8 mouse cellular contexts compared by ENCODE assay signal in the genomic region with DNA sequence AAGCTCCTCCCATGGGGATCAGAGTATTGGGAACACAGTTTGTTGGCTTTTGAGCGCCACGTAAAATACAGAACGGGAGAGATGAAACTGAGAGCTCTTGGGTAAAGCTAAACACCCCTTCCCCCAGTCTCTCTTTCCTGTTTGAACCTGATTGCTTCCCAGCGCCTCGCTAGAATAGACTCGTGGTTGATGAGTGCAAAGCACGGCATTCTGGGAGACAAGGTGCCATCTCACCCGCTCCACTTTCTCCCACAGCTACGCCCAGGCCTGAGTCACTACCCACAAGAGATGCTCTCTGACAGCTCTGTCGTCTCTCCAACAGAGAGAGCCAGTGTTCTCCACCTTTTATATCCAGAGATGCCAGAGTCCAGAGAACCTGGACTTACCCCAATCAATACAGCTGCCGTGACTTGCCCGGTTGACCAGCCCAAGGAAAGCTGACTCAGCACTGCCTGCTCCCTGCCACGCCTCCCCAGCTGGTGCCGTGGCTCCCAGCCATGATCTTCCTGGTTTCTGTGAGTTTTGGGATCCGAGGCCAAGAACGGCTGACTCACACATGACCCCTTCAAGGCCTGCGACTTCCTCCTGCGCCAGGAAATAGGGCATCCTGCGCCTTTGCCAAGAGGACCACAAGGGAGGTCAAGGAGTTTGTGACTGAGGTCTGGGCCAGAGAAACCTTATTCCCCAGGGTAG. TPM values are rescaled to one million over a fixed set of nuclear protein-coding genes. Genes with fewer than 3 reads are reported as not detected.
DNase-seq lines count a peak whose midpoint lies in the region; ATAC-seq and TF ChIP-seq lines count a peak whose summit lies in the region.

No protein-coding gene starts in this region.

- no peak overlapping the region for H3K9ac ChIP-seq in heart, embryonic 16.5 days (ENCODE audit: low read length)
- H3K9ac ChIP-seq in liver, embryonic 16.5 days (ENCODE audit: low read depth, low read length), result no peak overlapping the region
- no peak overlapping the region for H3K9ac ChIP-seq in stomach, embryonic 16.5 days (ENCODE audit: low read length)

- peaks cover 13% of the 10 kb centered on the region for H3K4me1 ChIP-seq in heart, embryonic 16.5 days (ENCODE audit: control insufficient read depth, insufficient read depth, low read length)
- H3K4me1 ChIP-seq in liver, embryonic 16.5 days (ENCODE audit: control insufficient read depth, low read depth, low read length), result no peaks in the 10 kb centered on the region
- H3K4me1 ChIP-seq in stomach, embryonic 16.5 days (ENCODE audit: control insufficient read depth, insufficient read depth, low read length), result peaks cover 16% of the 10 kb centered on the region

- peak; percentile 54 for ATAC-seq in heart, embryonic 16.5 days (replicated peaks; ENCODE audit: extremely low read depth, insufficient read depth, low FRiP score)
- ATAC-seq in liver, embryonic 16.5 days (ENCODE audit: low read depth), result peak; percentile 50; the same call in 1 of the 2 replicates
- peak; percentile 59 for ATAC-seq in stomach, embryonic 16.5 days (ENCODE audit: insufficient read depth, low FRiP score)
- ATAC-seq in inflammation-experienced regulatory T-cells, adult 6 months, result no peak

- peak overlapping the region; percentile 58 for H3K27ac ChIP-seq in heart, embryonic 16.5 days (ENCODE audit: low read length)
- H3K27ac ChIP-seq in liver, embryonic 16.5 days (ENCODE audit: low read length), result no peak overlapping the region
- peak overlapping the region; percentile 47 for H3K27ac ChIP-seq in stomach, embryonic 16.5 days (ENCODE audit: low read length)
- H3K27ac ChIP-seq in left cerebral cortex, adult 2 months, result no peak overlapping the region

- intact Hi-C loops in left cerebral cortex, adult 2 months (cut with DNase I), result no loop called here

- H3K4me2 ChIP-seq in heart, embryonic 16.5 days (ENCODE audit: low read depth, low read length), result no peak overlapping the region
- H3K4me2 ChIP-seq in liver, embryonic 16.5 days (ENCODE audit: low read depth, low read length), result no peak overlapping the region
- 0 out of 2 replicates have a peak overlapping the region, but pooled peaks have one; percentile 4 for H3K4me2 ChIP-seq in stomach, embryonic 16.5 days (ENCODE audit: low read depth, low read length)

- peak; percentile 38 to 40 for DNase-seq in right cerebral cortex, postnatal 10 days (ENCODE audit: low spot score in 2 of 2)
- DNase-seq in right cerebral cortex, postnatal 36 days (ENCODE audit: low spot score in 2 of 2), result no peak
- peak; percentile 66 to 77 for DNase-seq in cerebellum, postnatal 25 days
- no peak for DNase-seq in left cerebral cortex, adult 2 months (ENCODE audit: extremely low spot score in 1 of 2, low spot score in 2 of 2)

- peaks cover 5% of the 10 kb centered on the region for H3K9me3 ChIP-seq in heart, embryonic 16.5 days (replicated peaks; ENCODE audit: control insufficient read depth, low read length)
- H3K9me3 ChIP-seq in liver, embryonic 16.5 days (replicated peaks; ENCODE audit: control insufficient read depth, low read length), result 0 out of 2 replicates have a peak, but pooled peaks cover 2% of the 10 kb centered on the region
- peaks cover 4% of the 10 kb centered on the region for H3K9me3 ChIP-seq in stomach, embryonic 16.5 days (replicated peaks; ENCODE audit: control insufficient read depth, low read length)

- no peak overlapping the region for H3K4me3 ChIP-seq in heart, embryonic 16.5 days (ENCODE audit: low read length)
- H3K4me3 ChIP-seq in liver, embryonic 16.5 days (ENCODE audit: low read depth, low read length), result no peak overlapping the region
- H3K4me3 ChIP-seq in stomach, embryonic 16.5 days (replicated peaks; ENCODE audit: low read length), result no peak overlapping the region
- H3K4me3 ChIP-seq in left cerebral cortex, adult 2 months, result no peak overlapping the region

- no peak for TF ChIP-seq CTCF in left cerebral cortex, adult 2 months (IDR thresholded peaks at IDR 0.05)

- no peaks in the 10 kb centered on the region for H3K36me3 ChIP-seq in heart, embryonic 16.5 days (ENCODE audit: control insufficient read depth, insufficient read depth)
- no peaks in the 10 kb centered on the region for H3K36me3 ChIP-seq in liver, embryonic 16.5 days (ENCODE audit: control insufficient read depth, insufficient read depth)
- no peaks in the 10 kb centered on the region for H3K36me3 ChIP-seq in stomach, embryonic 16.5 days (ENCODE audit: control insufficient read depth, insufficient read depth, low read length)

- H3K27me3 ChIP-seq in heart, embryonic 16.5 days (ENCODE audit: control insufficient read depth, insufficient read depth, low read length), result no peaks in the 10 kb centered on the region
- no peaks in the 10 kb centered on the region for H3K27me3 ChIP-seq in liver, embryonic 16.5 days (ENCODE audit: control insufficient read depth, insufficient read depth, low read depth, low read length)
- no peaks in the 10 kb centered on the region for H3K27me3 ChIP-seq in stomach, embryonic 16.5 days (ENCODE audit: control insufficient read depth, insufficient read depth, low read length)

- WGBS in heart, embryonic 16.5 days, result 59% methylated on average over 19 of the region's 19 CpGs
- 29% methylated on average over 19 of the region's 19 CpGs for WGBS in liver, embryonic 16.5 days (ENCODE audit: insufficient replicate concordance)
- 48% methylated on average over 19 of the region's 19 CpGs for WGBS in stomach, embryonic 16.5 days

RNA-seq across cellular contexts. Expression of a gene that starts 7.6 kb away (rescaled TPM):
- 9.7 and 10.7 TPM in 2 replicates for polyA plus RNA-seq in heart, embryonic 16.5 days (2015; fragmentation: Nextera tagmentation; extraction: Ambion mirVana)
- polyA plus RNA-seq in liver, embryonic 16.5 days (2015; fragmentation: Nextera tagmentation; extraction: Ambion mirVana), result 0.47 and 0.84 TPM in 2 replicates
- polyA plus RNA-seq in stomach, embryonic 16.5 days (2015; fragmentation: Nextera tagmentation; extraction: Ambion mirVana), result 10.4 and 11.2 TPM in 2 replicates
- under 1 TPM in 1 of 2 experiments, not detected in 1; 0.48 TPM for total RNA-seq in left cerebral cortex, adult 2 months (2021)
- polyA plus RNA-seq in inflammation-experienced regulatory T-cells, adult 6 months (2017; shearing (Covaris generic)), result not detected

Comparison
In these comparisons a context has a peak if more than half of its experiments do, and no peak if none do; other contexts are left out.
1. DNase-seq: peak in right cerebral cortex, postnatal 10 days (2 of 2) and cerebellum, postnatal 25 days (2 of 2); none in right cerebral cortex, postnatal 36 days (0 of 2) and left cerebral cortex, adult 2 months (0 of 2).
2. H3K27ac ChIP-seq: peak in heart, embryonic 16.5 days (single experiment) and stomach, embryonic 16.5 days (single experiment); none in liver, embryonic 16.5 days (single experiment) and left cerebral cortex, adult 2 months (single experiment).